Mouse (Mus musculus) layer of hippocampus, adult 18-20 months (tissue): ENCODE measurements around the gene Tmem191c. TPM values are rescaled to one million over a fixed set of nuclear protein-coding genes. Genes with fewer than 3 reads are reported as not detected.
A peak's percentile ranks its signal among the peaks of the same experiment; 100 is the strongest.
"Not testable (repeated sequence)": the region's sequence is repeated elsewhere in the genome, so short reads cannot be mapped to it uniquely, and the experiment has no call there.

Experiments used
- DNase-seq, 2 experiments: peaks; one replicate each; pipeline ENCODE4 v3.0.0; 2022; ENCODE audit warnings: low spot score in 2 of 2
- long read RNA-seq: library from polyadenylated mRNA; stranded (forward); transcript quantifications from one replicate; pipeline ENCODE4 v2.0.0, GENCODE M21; 2021
- total RNA-seq, 2 experiments: library from RNA; stranded (reverse); gene quantifications; 2 replicates each; pipeline ENCODE4 v1.2.3; 2021

Tmem191c gene
- 100 to 1,000 TPM in 1 of 2 experiments, 10 to 100 TPM in 1; 82.4 to 100 TPM for total RNA-seq
- long read RNA-seq, transcript Tmem191c-201 (10 exons, 1,631 nt) = major isoform, 15 of 95 reads
- long read RNA-seq, partial matches to known transcripts = 15 of 95 reads
- long read RNA-seq, other reads (novel, unspliced or antisense) = 59 of 95 reads

GRCm38 (mm10) chr16:17275721-17276120, at the start of gene Tmem191c:
TSS of gene Tmem191c (plus strand) at chr16:17276077.
- no peak for DNase-seq

DNA sequence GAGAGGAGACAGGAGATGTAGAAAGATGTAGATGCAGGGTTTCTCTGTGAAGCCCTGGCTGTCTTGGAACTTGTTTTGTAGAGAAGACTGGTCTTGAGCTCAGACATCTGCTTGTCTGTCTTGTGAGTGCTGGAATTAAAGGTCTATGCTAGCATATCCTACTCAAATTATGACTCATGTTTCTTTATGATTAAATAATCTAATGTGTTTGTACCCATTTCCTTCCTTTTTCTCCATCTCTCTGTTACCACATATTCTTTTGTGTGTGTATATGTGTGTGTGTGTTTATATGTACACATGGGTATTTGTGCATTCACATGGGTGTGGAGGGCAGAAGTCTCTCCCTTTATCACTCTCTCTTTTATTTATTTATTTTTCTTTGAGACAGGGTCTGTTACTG, 49.4 kb upstream of the Tmem191c start:
- no peak for DNase-seq

- not testable (repeated sequence) for DNase-seq
Measured at GRCm38 (mm10) chr16:17231523-17231922, 44.4 kb upstream of the Tmem191c start.

DNA sequence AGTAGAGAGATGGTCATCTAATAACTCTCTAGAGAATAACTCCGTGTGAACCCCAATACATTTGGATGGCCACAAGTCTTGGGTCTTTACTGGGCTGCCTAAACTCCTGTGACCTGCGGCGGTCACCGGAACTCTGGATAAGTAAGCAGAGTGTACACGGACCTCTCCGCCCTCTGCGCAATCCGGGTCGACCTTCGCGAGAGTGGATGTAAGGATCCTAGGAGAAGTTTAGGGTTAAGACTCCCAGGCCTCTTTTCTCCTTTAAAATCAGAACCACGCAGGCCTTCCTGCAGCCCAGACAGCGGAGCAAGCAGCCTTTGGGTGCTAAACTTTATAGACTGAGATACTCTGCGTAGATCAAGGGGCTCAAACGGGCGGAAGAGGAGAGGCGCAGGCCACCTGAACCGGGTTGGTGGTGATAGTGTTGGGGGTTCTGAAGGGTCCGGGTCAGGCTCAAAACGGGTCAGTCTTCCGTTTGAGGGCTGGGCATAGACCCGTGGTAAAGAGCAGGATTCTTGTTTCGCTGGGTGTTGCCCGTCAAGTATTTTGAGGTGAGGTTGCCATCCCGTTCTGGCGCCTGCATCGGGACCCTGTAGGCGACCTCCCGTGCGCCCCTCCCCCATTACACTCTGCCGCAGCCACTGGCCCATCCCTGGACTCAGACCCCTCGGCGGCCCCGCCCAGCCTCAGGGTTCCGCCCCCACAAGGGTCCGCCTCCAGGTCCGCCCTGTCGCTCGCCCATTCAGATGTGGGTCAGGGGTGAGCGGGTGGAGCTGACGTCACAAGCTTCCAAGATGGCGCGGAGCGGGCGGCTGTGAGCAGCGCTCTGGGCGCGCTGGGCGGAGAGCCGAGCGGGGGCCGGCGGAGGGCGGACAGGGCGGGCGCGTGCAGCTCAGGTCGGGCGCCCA, 42.8 kb upstream of the Tmem191c start, which contains the start of gene Hic2:
TSS of gene Hic2 (plus strand) at position 779 of the 908 bp plus-strand sequence.
- peak; percentile 85 to 91 for DNase-seq

DNA sequence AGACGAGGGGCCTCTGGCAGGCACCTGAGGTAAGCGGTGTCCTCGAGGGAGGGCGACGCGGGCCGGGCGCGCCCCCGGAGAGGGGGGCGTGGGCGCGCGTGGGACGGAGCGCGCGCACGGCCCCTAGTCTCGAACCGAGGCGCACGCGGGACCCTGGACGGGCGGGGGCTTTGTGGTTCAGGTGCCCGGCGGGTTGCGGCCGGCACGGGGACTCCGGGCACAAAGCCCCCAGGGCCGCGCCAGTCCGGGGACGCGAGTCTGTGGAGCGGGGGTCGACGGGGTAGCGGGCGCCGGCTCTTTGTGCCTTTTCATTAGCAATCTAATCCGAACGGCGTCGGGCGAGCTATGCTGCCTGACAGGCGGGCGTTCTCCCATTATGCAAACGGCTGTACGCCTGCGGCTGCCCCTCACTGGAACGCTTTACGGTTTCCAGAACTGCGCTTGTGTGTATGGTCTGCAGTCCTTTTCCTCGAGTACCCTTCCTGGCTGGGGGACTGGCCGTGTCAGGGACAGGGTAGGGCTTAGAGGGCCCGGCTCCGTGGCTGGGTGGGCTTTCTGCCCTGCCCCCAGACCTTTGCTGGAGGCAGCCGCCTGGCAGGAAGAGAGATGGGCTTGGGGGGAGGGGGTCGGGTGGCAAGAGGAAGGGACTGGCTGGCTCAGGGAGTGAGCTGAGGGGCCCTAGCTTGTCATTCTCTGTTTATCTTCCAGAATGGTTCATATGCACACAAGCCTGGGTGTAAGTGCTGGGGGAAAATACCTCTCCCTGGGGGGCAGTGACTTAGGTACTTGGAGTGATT, 42.0 kb upstream of the Tmem191c start:
- DNase-seq = peak; percentile 33 to 52

DNA sequence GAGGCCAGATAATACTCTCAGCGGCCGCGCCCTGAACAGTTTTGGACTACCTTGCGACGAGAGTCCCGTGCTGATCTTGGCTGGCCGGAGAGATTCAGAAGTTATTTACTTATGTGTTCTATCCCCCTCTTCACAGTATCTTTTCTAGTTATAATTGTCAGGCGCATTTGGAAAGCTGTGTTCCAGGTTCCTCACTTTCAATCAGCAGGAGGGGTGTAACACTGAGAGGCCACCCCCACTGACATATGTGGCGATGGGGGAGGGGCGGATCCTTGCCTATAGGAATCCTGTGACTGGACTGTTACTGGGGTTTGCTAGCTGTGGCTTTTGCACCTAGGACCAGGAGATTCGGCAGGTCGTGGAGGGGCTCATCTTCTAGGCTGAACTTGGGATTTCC, 41.4 kb upstream of the Tmem191c start:
- DNase-seq = peak; percentile 11 to 42

GRCm38 (mm10) chr16:17234916-17235665, 40.8 kb upstream of the Tmem191c start:
- peak; percentile 22 to 35 for DNase-seq

GRCm38 (mm10) chr16:17237634-17238033, 38.2 kb upstream of the Tmem191c start:
- DNase-seq = no peak

DNA sequence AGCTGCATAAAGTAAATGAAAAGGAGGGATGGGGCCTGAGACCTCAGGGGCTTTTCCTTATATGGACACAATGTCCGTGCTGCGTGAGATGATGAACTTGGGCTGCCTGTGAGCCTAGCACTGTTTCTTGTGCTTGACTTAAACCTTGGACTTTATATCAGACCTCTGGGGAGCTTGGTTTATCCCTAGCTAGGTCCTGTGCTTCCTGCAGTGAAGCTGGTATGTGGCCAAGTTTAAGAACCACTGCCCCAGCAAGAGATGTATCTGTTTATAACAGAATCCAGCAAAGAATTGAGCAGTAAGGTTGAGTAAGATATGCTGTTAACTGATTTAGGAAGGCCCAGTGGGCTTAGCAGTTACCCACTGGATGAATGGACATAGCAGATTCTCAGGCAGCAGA, 36.5 kb upstream of the Tmem191c start:
- no peak for DNase-seq

DNA sequence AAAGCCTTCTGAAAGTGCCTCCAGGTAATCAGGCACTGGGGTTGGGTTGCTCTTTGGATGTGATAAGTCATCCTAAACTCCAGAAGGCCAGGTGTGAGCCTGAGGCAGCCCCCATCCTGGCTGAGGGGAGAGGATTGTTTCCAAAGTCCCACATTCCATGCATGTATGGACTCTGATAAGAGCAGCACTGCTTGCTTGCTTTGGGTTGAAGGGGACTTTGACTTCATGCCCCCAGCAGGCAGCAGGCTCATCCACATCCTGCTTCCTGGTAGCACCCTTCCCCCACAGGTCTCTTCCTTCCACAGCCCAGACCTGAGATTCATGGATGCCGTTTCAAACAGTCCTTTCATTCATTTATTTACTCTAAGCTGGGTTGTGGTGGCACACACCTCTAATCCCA, 32.1 kb upstream of the Tmem191c start:
- DNase-seq = no peak

GRCm38 (mm10) chr16:17244996-17245395, 30.9 kb upstream of the Tmem191c start:
- no peak for DNase-seq

- no peak for DNase-seq
Measured at GRCm38 (mm10) chr16:17247727-17248126, 28.1 kb upstream of the Tmem191c start.

DNA sequence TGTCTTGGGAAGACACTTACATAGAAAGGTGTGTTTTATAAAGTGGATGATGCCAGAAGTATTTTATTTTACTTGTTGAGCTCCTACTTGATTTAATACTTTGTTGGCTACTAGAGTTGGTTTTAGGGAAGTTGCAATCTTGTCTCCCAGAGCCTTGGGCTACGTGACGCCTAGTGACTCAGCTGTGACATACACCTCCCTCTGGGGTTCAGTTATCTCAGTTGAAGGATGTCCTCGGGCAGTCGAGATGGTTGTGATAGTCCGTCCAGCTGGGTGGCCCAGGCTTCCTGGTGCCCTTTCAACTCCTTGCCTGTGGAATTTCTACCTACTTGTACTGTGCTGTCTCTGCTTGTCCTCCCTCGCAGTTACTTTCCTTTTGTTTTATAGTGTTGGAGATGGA, 26.7 kb upstream of the Tmem191c start:
- DNase-seq = no peak

GRCm38 (mm10) chr16:17251539-17251938, 24.3 kb upstream of the Tmem191c start:
- peak in 1 of 2 experiments; percentile 53 for DNase-seq

DNA sequence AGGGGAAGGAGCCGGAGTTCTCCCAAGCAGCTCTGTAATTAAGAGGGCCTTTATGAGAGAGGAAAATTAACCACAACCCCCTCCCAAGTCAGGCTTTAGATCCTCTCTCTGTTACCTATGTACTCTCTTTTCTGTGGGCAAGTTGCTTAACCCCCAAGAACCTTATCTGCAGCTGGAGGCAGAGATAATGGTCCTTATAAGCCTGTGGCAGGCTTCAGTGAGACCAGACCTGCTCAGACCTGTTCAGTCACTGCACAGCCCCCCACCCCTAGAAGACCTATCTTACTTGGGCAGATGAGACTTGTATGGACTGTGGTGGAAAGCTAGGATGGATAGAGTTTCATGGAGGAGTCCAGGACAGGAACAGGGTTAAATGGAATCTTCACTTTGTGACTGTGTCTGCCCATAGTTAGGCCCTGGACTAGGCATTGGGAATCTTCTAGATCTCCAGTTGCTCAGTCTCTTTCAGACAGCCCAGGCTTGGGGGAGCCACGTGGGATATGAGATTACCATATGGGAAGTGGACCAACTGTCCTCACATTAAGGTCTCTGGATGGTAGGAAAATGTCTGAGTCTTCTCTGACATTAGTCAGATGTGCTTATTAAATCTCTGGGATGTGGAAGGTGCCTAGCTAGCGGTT, 23.7 kb upstream of the Tmem191c start:
- no peak for DNase-seq

- DNase-seq = no peak
Measured at GRCm38 (mm10) chr16:17252841-17253240, 23.0 kb upstream of the Tmem191c start.

- no peak for DNase-seq
Measured at GRCm38 (mm10) chr16:17254005-17254597, 21.8 kb upstream of the Tmem191c start.

DNA sequence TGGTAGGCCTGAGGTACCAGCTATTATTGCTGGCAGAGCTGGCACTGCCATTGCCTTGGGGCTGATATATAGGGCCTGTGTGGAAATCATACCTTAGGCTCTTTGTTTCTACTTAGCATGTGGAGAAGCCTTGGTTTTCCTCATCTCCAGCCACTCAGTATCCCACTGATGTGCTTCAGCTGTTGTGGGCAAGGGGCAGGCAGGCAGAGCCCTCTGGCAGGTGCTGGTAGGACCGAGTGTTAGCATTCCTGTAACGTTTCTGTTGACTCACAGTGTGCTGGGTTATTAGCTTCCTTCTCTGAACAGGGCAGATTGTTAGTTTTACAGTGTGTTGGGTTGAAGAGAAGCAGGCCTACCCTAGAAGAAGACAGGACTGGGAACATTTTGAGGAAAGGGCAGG, 20.6 kb upstream of the Tmem191c start:
- no peak for DNase-seq

DNA sequence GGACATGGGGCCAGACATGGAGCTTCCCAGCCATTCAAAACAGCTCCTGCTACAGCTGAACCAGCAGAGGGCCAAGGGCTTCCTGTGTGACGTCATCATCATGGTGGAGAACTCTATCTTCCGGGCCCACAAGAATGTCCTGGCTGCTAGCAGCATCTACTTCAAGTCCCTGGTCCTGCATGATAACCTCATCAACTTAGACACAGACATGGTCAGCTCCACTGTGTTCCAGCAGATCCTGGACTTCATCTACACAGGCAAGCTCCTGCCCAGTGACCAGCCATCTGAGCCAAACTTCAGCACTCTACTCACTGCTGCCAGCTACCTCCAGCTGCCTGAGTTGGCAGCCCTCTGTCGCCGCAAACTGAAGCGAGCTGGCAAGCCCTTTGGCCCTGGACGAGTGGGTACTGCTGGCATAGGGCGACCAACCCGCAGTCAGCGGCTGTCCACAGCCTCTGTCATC, 18.5 kb upstream of the Tmem191c start:
- DNase-seq = no peak

DNA sequence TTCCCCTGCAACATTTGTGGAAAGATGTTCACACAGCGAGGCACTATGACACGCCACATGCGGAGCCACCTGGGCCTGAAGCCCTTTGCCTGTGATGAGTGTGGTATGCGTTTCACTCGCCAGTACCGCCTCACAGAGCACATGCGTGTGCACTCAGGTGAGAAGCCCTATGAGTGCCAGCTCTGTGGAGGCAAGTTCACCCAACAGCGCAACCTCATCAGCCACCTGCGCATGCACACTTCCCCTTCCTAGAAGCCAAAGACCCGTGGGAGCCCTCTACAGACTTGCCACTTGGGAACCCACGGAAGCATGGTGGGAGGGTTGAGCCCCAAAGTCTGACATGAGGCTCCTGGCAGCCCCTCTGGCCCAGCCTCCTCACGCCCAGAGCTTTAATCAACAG, 17.0 kb upstream of the Tmem191c start:
- DNase-seq = no peak
